Mouse (Mus musculus) kidney, postnatal 0 days (tissue): ENCODE measurements around the gene Jag2. TPM values are rescaled to one million over a fixed set of nuclear protein-coding genes. Genes with fewer than 3 reads are reported as not detected.
A peak's percentile ranks its signal among the peaks of the same experiment; 100 is the strongest.

ENCODE experiments used
- ATAC-seq: fragments of 200-750 bp; cut with Nextera tagmentation; replicated peaks from 2 replicates; pipeline ENCODE4 v1.8.0; 2017; ENCODE audit warnings: low read depth, moderate number of reproducible peaks, moderate TSS enrichment, moderate library complexity; ENCODE audit not compliant: low FRiP score
- DNase-seq: peaks from one replicate; pipeline ENCODE4 v3.0.0-alpha.2; 2016; ENCODE audit warnings: low spot score
- H3K27ac ChIP-seq: fragments of 300-500 bp; sonication (generic); 2 replicates; pipeline ENCODE4 v1.5.1; 2014; ENCODE audit warnings: mild to moderate bottlenecking
- H3K27me3 ChIP-seq: fragments of 300-500 bp; sonication (generic); 2 replicates; pipeline ENCODE4 v1.6.1; 2014; ENCODE audit warnings: low read length, mixed read lengths; ENCODE audit not compliant: insufficient read depth
- H3K36me3 ChIP-seq: fragments of 300-500 bp; sonication (generic); 2 replicates; pipeline ENCODE4 v1.6.1; 2014; ENCODE audit warnings: low read length, mixed read lengths; ENCODE audit not compliant: insufficient read depth
- H3K4me1 ChIP-seq: fragments of 300-500 bp; sonication (generic); replicated peaks from 2 replicates; pipeline ENCODE4 v1.6.1; 2014; ENCODE audit warnings: antibody characterized with exemption, low read length, mixed read lengths; ENCODE audit not compliant: insufficient read depth
- H3K4me2 ChIP-seq: fragments of 300-500 bp; sonication (generic); 2 replicates; pipeline ENCODE4 v1.6.1; 2014; ENCODE audit warnings: mild to moderate bottlenecking, low read length, moderate library complexity, mixed read lengths
- H3K4me3 ChIP-seq: fragments of 300-500 bp; sonication (generic); replicated peaks from 2 replicates; pipeline ENCODE4 v1.5.1; 2014; ENCODE audit warnings: low read depth, low read length
- H3K9ac ChIP-seq: fragments of 300-500 bp; sonication (generic); 2 replicates; pipeline ENCODE4 v1.6.1; 2014; ENCODE audit warnings: low read depth, low read length
- H3K9me3 ChIP-seq: fragments of 300-500 bp; sonication (generic); replicated peaks from 2 replicates; pipeline ENCODE4 v1.6.1; 2016; ENCODE audit warnings: low read length, inconsistent platforms, mixed read lengths
- CTCF ChIP-seq: IDR thresholded peaks from 2 replicates; pipeline ENCODE4 v1.5.1; 2016; ENCODE audit warnings: antibody characterized with exemption, low read depth, mild to moderate bottlenecking, moderate library complexity
- WGBS: fragments of 180-500 bp; shearing (Covaris S2); extraction: QIAGEN DNeasy Blood & Tissue Kit; methylation state at CpG from one replicate; pipeline ENCODE4 v1.1.7; 2014; 5-methylcytosine and 5-hydroxymethylcytosine counted together
- polyA plus RNA-seq: library from polyadenylated mRNA; unstranded; fragments of >200 nt; fragmentation: Nextera tagmentation; extraction: Ambion mirVana; gene quantifications from 2 replicates; pipeline ENCODE4 v1.2.1, GENCODE M21; 2015

The Jag2 gene
- polyA plus RNA-seq, 1 experiment from 2014 or later = 2.4 TPM

DNA sequence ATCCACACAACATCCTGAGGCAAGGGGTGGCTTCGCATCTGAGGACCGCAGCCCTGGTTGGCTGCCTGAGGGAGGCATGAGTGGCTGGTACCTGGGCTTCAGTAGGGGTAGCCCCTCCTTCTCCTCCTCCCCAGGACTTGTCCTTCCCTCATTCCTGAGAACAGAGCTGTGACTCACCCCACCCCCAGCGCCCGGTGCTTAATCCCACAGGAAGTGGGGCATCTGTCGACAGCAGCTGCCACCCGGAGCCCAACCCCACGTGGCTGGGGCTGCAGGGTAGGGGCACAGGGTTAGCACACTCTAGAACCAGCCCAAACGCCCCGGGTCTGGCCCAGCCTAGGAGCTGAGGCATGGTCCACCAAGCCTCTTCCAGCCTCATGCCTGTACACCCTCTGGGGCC is 8.3 kb upstream of the Jag2 start:
- 40% methylated on average over 9 of the region's 9 CpGs for WGBS
- Histone ChIP-seq H3K9me3 (no peaks in the 10 kb centered on the region), H3K4me1 (peaks cover 9% of the 10 kb centered on the region), H3K27me3 (no peaks in the 10 kb centered on the region), H3K4me2 (no peak overlapping the region), H3K27ac (no peak overlapping the region), H3K9ac (no peak overlapping the region), H3K36me3 (no peaks in the 10 kb centered on the region), H3K4me3 (no peak overlapping the region)
- DNase-seq (no peak), ATAC-seq (no peak)
- no peak for TF ChIP-seq CTCF

DNA sequence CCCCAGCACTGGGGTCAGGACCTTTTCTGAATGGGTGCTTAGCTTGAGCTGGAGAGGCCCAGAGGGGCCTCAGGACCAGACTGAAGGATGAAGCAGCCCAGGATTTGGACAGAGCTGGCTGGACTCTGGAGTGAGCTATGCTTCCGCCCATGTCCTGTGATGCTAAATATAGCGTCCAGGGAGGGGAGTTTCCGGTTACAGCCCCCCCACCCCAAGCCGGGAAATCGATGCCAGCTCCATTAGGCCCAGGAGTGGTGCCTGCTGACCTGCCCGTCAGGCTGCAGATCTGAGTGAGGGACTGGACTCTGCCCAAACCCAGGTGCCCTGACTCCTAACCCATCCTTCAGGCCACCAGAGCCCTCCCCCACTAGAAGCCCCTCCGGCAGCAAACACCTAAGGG is 3.1 kb upstream of the Jag2 start:
- no peak overlapping the region for H3K27ac ChIP-seq
- no peaks in the 10 kb centered on the region for H3K9me3 ChIP-seq
- peaks cover 13% of the 10 kb centered on the region for H3K4me1 ChIP-seq
- no peak overlapping the region for H3K9ac ChIP-seq
- H3K27me3 ChIP-seq = peaks cover 12% of the 10 kb centered on the region
- TF ChIP-seq CTCF = no peak
- ATAC-seq = no peak
- no peaks in the 10 kb centered on the region for H3K36me3 ChIP-seq
- WGBS = 11% methylated on average over 7 of the region's 7 CpGs
- peak; percentile 35 for DNase-seq
- no peak overlapping the region for H3K4me3 ChIP-seq
- H3K4me2 ChIP-seq = no peak overlapping the region

DNA sequence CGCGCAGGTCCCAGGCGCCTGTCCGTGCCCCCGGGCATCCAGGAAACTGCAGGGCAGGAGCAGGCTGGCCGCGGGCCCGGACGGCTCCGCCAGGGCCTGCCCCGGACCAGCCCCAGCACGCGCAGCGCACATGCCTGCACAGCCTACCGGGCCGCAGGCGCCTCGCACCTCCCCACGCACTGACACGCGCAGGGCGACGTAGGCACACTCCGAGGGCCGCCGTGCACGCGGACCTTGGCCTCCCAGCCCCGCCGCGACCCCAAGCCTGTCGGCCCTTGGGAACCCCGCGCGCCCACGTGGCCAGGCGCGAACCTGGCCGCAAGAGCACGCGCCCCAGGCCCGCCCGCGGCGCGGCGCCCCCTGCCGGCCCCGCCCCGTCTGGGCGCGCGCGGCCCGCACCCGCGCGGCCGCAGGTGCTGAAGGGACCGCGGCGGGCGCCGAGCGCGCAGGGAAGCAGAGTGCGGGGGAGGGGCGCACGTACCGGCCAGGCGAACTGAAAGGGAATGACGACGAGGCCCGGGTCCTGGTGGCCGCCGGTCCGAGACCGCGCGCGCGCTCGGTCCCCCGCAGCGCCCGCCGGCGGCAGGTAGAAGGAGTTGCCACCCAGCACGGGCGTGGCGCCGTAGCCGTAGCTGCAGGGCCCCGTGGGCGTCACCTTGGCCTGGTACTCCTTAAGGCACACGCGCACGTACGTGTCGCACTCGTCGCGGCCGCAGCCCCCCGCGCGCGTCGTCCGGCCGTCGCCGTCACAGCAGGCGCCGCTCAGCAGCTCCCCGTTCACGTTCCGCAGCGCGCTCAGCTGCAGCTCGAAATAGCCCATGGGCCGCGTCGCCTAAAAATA is 955 bp downstream of the Jag2 start:
- ATAC-seq (peak; percentile 50; the same call in 1 of the 2 replicates), DNase-seq (no peak)
- Histone ChIP-seq H3K27ac (peak overlapping the region; percentile 25; the same call in 1 of the 2 replicates), H3K4me1 (peaks cover 13% of the 10 kb centered on the region), H3K36me3 (no peaks in the 10 kb centered on the region), H3K27me3 (peaks cover 12% of the 10 kb centered on the region), H3K4me2 (peak overlapping the region; percentile 89), H3K4me3 (peak overlapping the region; percentile 48), H3K9me3 (no peaks in the 10 kb centered on the region), H3K9ac (peak overlapping the region; percentile 46; the same call in 1 of the 2 replicates)
- TF ChIP-seq CTCF = no peak
- WGBS = 1% methylated on average over 100 of the region's 124 CpGs

DNA sequence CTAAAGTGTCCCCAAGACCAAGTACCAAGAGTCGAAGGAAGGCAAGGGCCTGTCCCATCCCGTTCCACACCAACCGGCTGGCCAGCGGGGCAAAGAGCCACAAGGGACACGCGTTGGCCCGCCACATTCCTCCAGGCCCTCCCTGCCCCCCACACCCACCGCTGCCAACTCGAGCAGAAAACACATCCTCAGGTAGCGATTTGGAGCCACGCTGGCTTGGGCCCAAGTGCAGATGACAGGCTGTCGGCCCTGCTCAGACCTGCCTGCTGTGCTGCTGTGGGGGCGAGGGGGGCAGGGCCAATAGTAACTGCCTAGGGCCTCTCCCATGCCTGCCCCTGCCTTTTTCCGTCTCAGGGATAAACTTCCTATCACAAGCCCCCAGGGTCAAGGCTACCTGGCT is 2.3 kb downstream of the Jag2 start:
- no peak overlapping the region for H3K4me2 ChIP-seq
- no peak overlapping the region for H3K27ac ChIP-seq
- DNase-seq (no peak), ATAC-seq (no peak)
- H3K9ac ChIP-seq = no peak overlapping the region
- peaks cover 11% of the 10 kb centered on the region for H3K4me1 ChIP-seq
- WGBS = 47% methylated on average over 14 of the region's 14 CpGs
- H3K36me3 ChIP-seq = no peaks in the 10 kb centered on the region
- no peaks in the 10 kb centered on the region for H3K9me3 ChIP-seq
- H3K27me3 ChIP-seq = peaks cover 12% of the 10 kb centered on the region
- TF ChIP-seq CTCF = no peak
- no peak overlapping the region for H3K4me3 ChIP-seq

DNA sequence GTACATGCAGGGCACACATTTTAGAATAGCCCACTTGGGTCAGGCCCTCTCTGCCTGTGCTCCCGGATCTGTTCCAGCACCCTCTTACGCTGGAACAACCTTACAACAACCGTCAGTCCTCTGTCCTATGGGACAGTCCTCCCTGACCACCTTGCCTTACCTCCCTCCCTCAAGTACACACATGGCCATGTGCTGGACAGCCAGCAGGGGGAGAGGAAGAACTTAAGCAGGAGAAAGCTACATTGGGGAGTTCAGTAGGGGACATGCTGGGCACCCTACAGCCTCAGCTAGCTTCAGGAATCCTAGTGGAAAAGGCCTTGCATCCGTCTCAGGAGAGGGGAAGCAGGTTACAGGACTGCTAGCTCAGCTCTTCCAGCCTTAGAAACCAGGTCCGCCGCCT is 3.6 kb downstream of the Jag2 start:
- no peak overlapping the region for H3K27ac ChIP-seq
- no peak for ATAC-seq
- no peak for DNase-seq
- peak; percentile 49; the same call in 1 of the 2 replicates for TF ChIP-seq CTCF
- no peaks in the 10 kb centered on the region for H3K36me3 ChIP-seq
- no peaks in the 10 kb centered on the region for H3K9me3 ChIP-seq
- peaks cover 12% of the 10 kb centered on the region for H3K27me3 ChIP-seq
- no peak overlapping the region for H3K4me3 ChIP-seq
- H3K4me2 ChIP-seq = no peak overlapping the region
- peaks cover 9% of the 10 kb centered on the region; the same call in 1 of the 2 replicates for H3K4me1 ChIP-seq
- 84% methylated on average over 6 of the region's 6 CpGs for WGBS
- H3K9ac ChIP-seq = no peak overlapping the region

DNA sequence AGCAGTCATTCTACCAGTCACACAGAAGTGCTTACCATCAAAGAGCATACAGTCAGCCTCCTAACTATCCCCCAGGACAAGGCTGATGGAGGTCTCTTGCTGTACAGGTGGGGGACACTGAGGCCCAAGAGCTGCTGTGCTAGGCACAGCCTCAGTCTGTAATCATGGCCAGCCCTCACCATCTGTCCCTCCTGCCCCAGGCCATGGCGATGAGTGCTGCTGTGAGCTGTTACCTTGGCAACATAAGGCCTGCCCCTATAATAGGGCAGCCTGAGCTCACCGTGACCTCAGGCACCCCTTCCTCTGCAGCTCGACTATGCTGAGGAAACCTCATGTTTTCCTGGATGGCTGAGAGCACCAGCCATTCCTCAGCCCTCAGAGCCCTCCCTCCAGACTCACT is 7.0 kb downstream of the Jag2 start:
- WGBS = 47% methylated on average over 3 of the region's 3 CpGs

More for the DNA sequence above, 7.0 kb downstream of the Jag2 start:
- no peaks in the 10 kb centered on the region for H3K9me3 ChIP-seq
- ATAC-seq = no peak
- H3K27ac ChIP-seq = no peak overlapping the region
- no peak overlapping the region for H3K4me3 ChIP-seq
- no peaks in the 10 kb centered on the region for H3K27me3 ChIP-seq
- no peak overlapping the region for H3K4me2 ChIP-seq
- DNase-seq = no peak
- no peaks in the 10 kb centered on the region for H3K36me3 ChIP-seq
- TF ChIP-seq CTCF = no peak
- no peak overlapping the region for H3K9ac ChIP-seq
- no peaks in the 10 kb centered on the region for H3K4me1 ChIP-seq
